Mouse (Mus musculus) left cerebral cortex, postnatal 36 days (tissue): ENCODE data around the gene Prr18. TPM values are rescaled to one million over a fixed set of nuclear protein-coding genes. Genes with fewer than 3 reads are reported as not detected.
"Not testable (repeated sequence)": the region's sequence is repeated elsewhere in the genome, so short reads cannot be mapped to it uniquely, and the experiment has no call there.

Source experiments
- DNase-seq, 2 experiments: peaks; one replicate each; pipeline ENCODE4 v3.0.0; 2021 to 2022; ENCODE audit warnings: low spot score in 2 of 2, mixed read lengths in 1 of 2
- intact Hi-C: fragments of 180-260 bp; cut with DNase I; formaldehyde crosslinking; loops from one replicate; pipeline ENCODE4 v1.15.1; 2025
- total RNA-seq, 2 experiments: library from RNA; stranded (reverse); gene quantifications; 2 replicates each; pipeline ENCODE4 v1.2.3; 2021

The Prr18 gene
- total RNA-seq = 10 to 100 TPM; 14.4 to 23.3 TPM

- intact Hi-C loops = not testable (repeated sequence)
Observed at GRCm38 (mm10) chr17:8337159-8337558, at the start of gene Prr18. Gene Prr18, plus strand, starts transcription at chr17:8337459.

GRCm38 (mm10) chr17:8289993-8290679 lies 47.1 kb upstream of the Prr18 start:
- no peak for DNase-seq
- intact Hi-C loops = loop anchor here (10.0 kb wide), 1 partner anchor 95 kb away; no protein-coding TSS in a partner anchor

More at GRCm38 (mm10) chr17:8337159-8337558, at the start of gene Prr18:
- DNase-seq = not testable (repeated sequence)

- DNase-seq = no peak
- intact Hi-C loops = no loop called here
Observed at GRCm38 (mm10) chr17:8290736-8291135, 46.5 kb upstream of the Prr18 start.

GRCm38 (mm10) chr17:8295825-8296224 lies 41.4 kb upstream of the Prr18 start:
- intact Hi-C loops = no loop called here
- DNase-seq = no peak

- intact Hi-C loops = no loop called here
- DNase-seq = no peak
Observed at GRCm38 (mm10) chr17:8296313-8296844, 40.9 kb upstream of the Prr18 start.

- no peak for DNase-seq
- intact Hi-C loops = no loop called here
Observed at GRCm38 (mm10) chr17:8297746-8298145, 39.5 kb upstream of the Prr18 start.

GRCm38 (mm10) chr17:8298281-8298680 lies 39.0 kb upstream of the Prr18 start:
- intact Hi-C loops = no loop called here

GRCm38 (mm10) chr17:8299524-8299923 lies 37.7 kb upstream of the Prr18 start:
- DNase-seq = no peak
- intact Hi-C loops = no loop called here

More at GRCm38 (mm10) chr17:8298281-8298680, 39.0 kb upstream of the Prr18 start:
- no peak for DNase-seq

- no peak for DNase-seq
- intact Hi-C loops = no loop called here
Observed at GRCm38 (mm10) chr17:8301515-8301914, 35.7 kb upstream of the Prr18 start.

- no peak for DNase-seq
- intact Hi-C loops = no loop called here
Observed at GRCm38 (mm10) chr17:8302772-8303438, 34.4 kb upstream of the Prr18 start.

- DNase-seq = no peak
- intact Hi-C loops = no loop called here
Observed at GRCm38 (mm10) chr17:8303671-8304070, 33.6 kb upstream of the Prr18 start.

- no peak for DNase-seq
Observed at GRCm38 (mm10) chr17:8305801-8306200, 31.5 kb upstream of the Prr18 start.

GRCm38 (mm10) chr17:8310838-8311614 lies 26.2 kb upstream of the Prr18 start, which contains the start of gene Sft2d1:
Gene Sft2d1, plus strand, starts transcription at chr17:8311102.
- DNase-seq = peak; percentile 98
- intact Hi-C loops = loop anchor here (10.0 kb wide), 1 partner anchor 46 kb away; no protein-coding TSS in a partner anchor

More at GRCm38 (mm10) chr17:8305801-8306200, 31.5 kb upstream of the Prr18 start:
- intact Hi-C loops = no loop called here

- intact Hi-C loops = loop anchor here (10.0 kb wide), 1 partner anchor 47 kb away; no protein-coding TSS in a partner anchor
- DNase-seq = no peak
Observed at GRCm38 (mm10) chr17:8311751-8312150, 25.5 kb upstream of the Prr18 start.

GRCm38 (mm10) chr17:8313976-8314375 lies 23.3 kb upstream of the Prr18 start:
- intact Hi-C loops = loop anchor here (10.0 kb wide), 1 partner anchor 49 kb away; no protein-coding TSS in a partner anchor
- no peak for DNase-seq

- intact Hi-C loops = loop anchor here (2.0 to 10.0 kb wide), 2 partner anchors 51 to 57 kb away; no protein-coding TSS in a partner anchor
- no peak for DNase-seq
Observed at GRCm38 (mm10) chr17:8316251-8316650, 21.0 kb upstream of the Prr18 start.

- intact Hi-C loops, DNase-seq: not testable (repeated sequence)
Observed at GRCm38 (mm10) chr17:8326877-8327276, 10.4 kb upstream of the Prr18 start.

GRCm38 (mm10) chr17:8328511-8329174 lies 8.6 kb upstream of the Prr18 start:
- intact Hi-C loops = no loop called here
- DNase-seq = no peak

- intact Hi-C loops = no loop called here
- no peak for DNase-seq
Observed at GRCm38 (mm10) chr17:8330602-8331001, 6.7 kb upstream of the Prr18 start.
